In genomic region chr7:98769111-98769734, GRCm38 (mm10) we compare ENCODE assay signal across 14 mouse cellular contexts.
DNase-seq lines count a peak whose midpoint lies in the region; ATAC-seq lines count a peak whose summit lies in the region.
"Had no signal": no experiment of that assay in that cellular context is flagged by ENCODE, and none has a peak within 500 bp of the region (broad histone marks: within the 10 kb centered on the region; RNA-seq: fewer than 3 reads in every experiment).

No protein-coding gene starts in this region.

- no peak overlapping the region for H3K4me3 ChIP-seq in heart, embryonic 12.5 days
- H3K4me3 ChIP-seq: intestine, embryonic 15.5 days; midbrain, embryonic 12.5 days; neural tube, embryonic 15.5 days had no signal

- no peaks in the 10 kb centered on the region for H3K9me3 ChIP-seq in heart, embryonic 12.5 days (replicated peaks)
- H3K9me3 ChIP-seq: intestine, embryonic 15.5 days; midbrain, embryonic 12.5 days; neural tube, embryonic 15.5 days had no signal

- 0 out of 2 replicates have a peak overlapping the region, but pooled peaks have one; percentile 13 for H3K9ac ChIP-seq in heart, embryonic 12.5 days
- H3K9ac ChIP-seq: intestine, embryonic 15.5 days; midbrain, embryonic 12.5 days; neural tube, embryonic 15.5 days had no signal

- H3K27ac ChIP-seq in heart, embryonic 12.5 days (ENCODE audit: poor library complexity, severe bottlenecking): no peak overlapping the region; the same call in 1 of the 2 replicates
- H3K27ac ChIP-seq: intestine, embryonic 15.5 days; midbrain, embryonic 12.5 days; neural tube, embryonic 15.5 days had no signal

- WGBS in heart, embryonic 12.5 days: 27% methylated on average over 1 of the region's 1 CpGs

- peaks cover 23% of the 10 kb centered on the region for H3K4me1 ChIP-seq in heart, embryonic 12.5 days (replicated peaks)

- no peak for ATAC-seq in heart, embryonic 12.5 days (ENCODE audit: insufficient number of reproducible peaks, low FRiP score)

- intact Hi-C loops in heart, postnatal 25 days (cut with DNase I): no loop called here
- intact Hi-C loops in left cerebral cortex, postnatal 4 days (cut with DNase I): no loop called here
- intact Hi-C loops in left cerebral cortex, postnatal 14 days (cut with DNase I): no loop called here

- no peaks in the 10 kb centered on the region for H3K27me3 ChIP-seq in heart, embryonic 12.5 days (replicated peaks)
- H3K27me3 ChIP-seq: intestine, embryonic 15.5 days; midbrain, embryonic 12.5 days had no signal

- no peak for DNase-seq in heart, postnatal 25 days (ENCODE audit: low spot score)
- peak; percentile 32 for DNase-seq in left cerebral cortex, postnatal 4 days
- no peak for DNase-seq in left cerebral cortex, postnatal 14 days (ENCODE audit: low spot score in 2 of 2)
- DNase-seq in MN1 (ENCODE audit: low spot score): peak; percentile 46
- peak; percentile 24 for DNase-seq in heart, postnatal 4 days
- no peak for DNase-seq in thymus, postnatal 10 days (ENCODE audit: low spot score in 2 of 2)
- no peak for DNase-seq in thymus, postnatal 4 days
- DNase-seq: adrenal gland, postnatal 10 days; kidney, postnatal 4 days; right cerebral cortex, postnatal 14 days had no signal

- no peaks in the 10 kb centered on the region for H3K36me3 ChIP-seq in heart, embryonic 12.5 days
- H3K36me3 ChIP-seq: intestine, embryonic 15.5 days; midbrain, embryonic 12.5 days; neural tube, embryonic 15.5 days had no signal

- H3K4me2 ChIP-seq in heart, embryonic 12.5 days: no peak overlapping the region
- H3K4me2 ChIP-seq: intestine, embryonic 15.5 days; midbrain, embryonic 12.5 days; neural tube, embryonic 15.5 days had no signal

Comparison
In these comparisons a context has a peak if more than half of its experiments do, and no peak if none do; other contexts are left out.
1. DNase-seq: peak in left cerebral cortex, postnatal 4 days (single experiment), MN1 (single experiment) and heart, postnatal 4 days (single experiment); none in heart, postnatal 25 days (single experiment), left cerebral cortex, postnatal 14 days (0 of 2), thymus, postnatal 10 days (0 of 2) and thymus, postnatal 4 days (single experiment).